Mouse (Mus musculus) adipose tissue, adult 10 weeks (tissue): ENCODE measurements around the gene Gm9112. TPM values are rescaled to one million over a fixed set of nuclear protein-coding genes. Genes with fewer than 3 reads are reported as not detected.

Experiments
- polyA plus RNA-seq: library from polyadenylated mRNA; stranded (reverse); fragments of 350-450 nt; fragmentation: Illumina TruSeq; extraction: RNeasy Lipid Tissue Mini Kit (QIAGEN cat#74804); gene quantifications from one replicate; pipeline ENCODE4 v1.2.3, GENCODE M21; 2014; ENCODE audit warnings: low read depth, low replicate concordance

The Gm9112 gene
- 1.5 TPM for polyA plus RNA-seq

DNA sequence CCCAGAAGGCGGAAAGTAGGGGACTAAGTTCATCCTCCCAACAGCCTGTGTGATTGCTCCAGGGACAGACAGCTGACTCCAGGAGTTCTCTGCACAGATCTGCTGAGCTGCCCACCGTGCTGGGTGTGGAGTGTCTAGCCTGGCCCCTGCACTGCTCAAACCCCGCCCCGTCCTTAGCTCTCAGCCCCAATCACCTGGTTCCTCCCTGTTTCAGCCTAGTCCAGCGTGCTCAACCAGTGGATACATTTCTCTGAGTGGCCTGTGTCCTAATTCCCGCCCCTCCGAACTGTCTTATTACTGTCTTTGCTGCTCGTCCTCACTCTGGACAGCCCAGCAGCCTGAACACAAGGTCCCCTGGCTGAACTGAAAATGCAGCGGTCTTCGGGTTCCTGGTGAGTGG is at the start of gene Gm9112, which contains the start of gene Dmrtc1b:
Gene Gm9112, minus strand, starts transcription at position 101 of the 400 bp plus-strand sequence.
Gene Dmrtc1b, plus strand, starts transcription at position 331 of the 400 bp plus-strand sequence.

GRCm38 (mm10) chrX:102686872-102687271 is 20.6 kb downstream of the Gm9112 start, which contains the start of gene Gm3880:
Gene Gm3880, minus strand, starts transcription at chrX:102686972.

Other genes starting within 250 kb of the Gm9112 start
- gene Hdac8, start 202.3 kb downstream of the Gm9112 start, polyA plus RNA-seq = 7.4 TPM
- gene Phka1, start 63.4 kb downstream of the Gm9112 start, polyA plus RNA-seq = 10.2 TPM
- gene Gm3880, start 20.7 kb downstream of the Gm9112 start, polyA plus RNA-seq = not detected
- gene Dmrtc1b, start 230 bp upstream of the Gm9112 start, polyA plus RNA-seq = 0.52 TPM
- not detected for gene Dmrtc1c1, start 95.3 kb upstream of the Gm9112 start, polyA plus RNA-seq
- not detected for gene Dmrtc1c2, start 147.0 kb upstream of the Gm9112 start, polyA plus RNA-seq
- not detected for gene 1700031F05Rik, start 160.3 kb upstream of the Gm9112 start, polyA plus RNA-seq
- gene Dmrtc1a, start 201.1 kb upstream of the Gm9112 start, polyA plus RNA-seq = 27.1 TPM
- not detected for gene 1700011M02Rik, start 201.3 kb upstream of the Gm9112 start, polyA plus RNA-seq
- 16.2 TPM for gene 1700018G05Rik, start 220.7 kb upstream of the Gm9112 start, polyA plus RNA-seq